Mouse (Mus musculus) neural tube, embryonic 13.5 days (tissue): Measurements from ENCODE around the gene Fig4. TPM values are rescaled to one million over a fixed set of nuclear protein-coding genes. Genes with fewer than 3 reads are reported as not detected.

Experiments used
- ATAC-seq: fragments of 200-750 bp; cut with Nextera tagmentation; 2 replicates; pipeline ENCODE4 v1.8.0; 2017; ENCODE audit warnings: low read depth, mild to moderate bottlenecking, moderate TSS enrichment, moderate library complexity
- H3K27ac ChIP-seq: fragments of 300-500 bp; sonication (generic); replicated peaks from 2 replicates; pipeline ENCODE4 v1.5.1; 2015; ENCODE audit warnings: moderate library complexity, mild to moderate bottlenecking, inconsistent platforms
- H3K27me3 ChIP-seq: fragments of 300-500 bp; sonication (generic); 2 replicates; pipeline ENCODE4 v1.6.1; 2015; ENCODE audit warnings: mild to moderate bottlenecking, inconsistent platforms
- H3K36me3 ChIP-seq: fragments of 300-500 bp; sonication (generic); 2 replicates; pipeline ENCODE4 v1.6.1; 2015; ENCODE audit warnings: mild to moderate bottlenecking, inconsistent platforms
- H3K4me1 ChIP-seq: fragments of 300-500 bp; sonication (generic); replicated peaks from 2 replicates; pipeline ENCODE4 v1.6.1; 2015; ENCODE audit warnings: inconsistent platforms
- H3K4me2 ChIP-seq: fragments of 300-500 bp; sonication (generic); 2 replicates; pipeline ENCODE4 v1.6.1; 2015; ENCODE audit warnings: inconsistent platforms, mild to moderate bottlenecking, moderate library complexity
- H3K4me3 ChIP-seq: fragments of 300-500 bp; sonication (generic); 2 replicates; pipeline ENCODE4 v1.5.1; 2015; ENCODE audit warnings: mild to moderate bottlenecking, inconsistent platforms
- H3K9ac ChIP-seq: fragments of 300-500 bp; sonication (generic); 2 replicates; pipeline ENCODE4 v1.6.1; 2015; ENCODE audit warnings: moderate library complexity, mild to moderate bottlenecking, inconsistent platforms
- H3K9me3 ChIP-seq: fragments of 300-500 bp; sonication (generic); 2 replicates; pipeline ENCODE4 v1.6.1; 2016; ENCODE audit warnings: inconsistent platforms
- WGBS: fragments of 180-500 bp; shearing (Covaris S2); methylation state at CpG from one replicate; pipeline ENCODE4 v1.1.7; 2015; 5-methylcytosine and 5-hydroxymethylcytosine counted together
- polyA plus RNA-seq: library from polyadenylated mRNA; unstranded; fragments of >200 nt; fragmentation: Nextera tagmentation; extraction: Ambion mirVana; gene quantifications from 2 replicates; pipeline ENCODE4 v1.2.1, GENCODE M21; 2015

The Fig4 gene
- polyA plus RNA-seq, 1 experiment from 2014 or later: 30.9 TPM

- no peak overlapping the region for H3K4me2 ChIP-seq
- WGBS: 80% methylated on average over 11 of the region's 11 CpGs
Observed at GRCm38 (mm10) chr10:41204637-41205315, 98.3 kb downstream of the Fig4 start.

GRCm38 (mm10) chr10:41204191-41204590 lies 98.9 kb downstream of the Fig4 start:
- Histone ChIP-seq H3K4me1 (no peaks in the 10 kb centered on the region), H3K27ac (no peak overlapping the region), H3K27me3 (0 out of 2 replicates have a peak, but pooled peaks cover 2% of the 10 kb centered on the region), H3K4me3 (no peak overlapping the region), H3K36me3 (no peaks in the 10 kb centered on the region), H3K9ac (no peak overlapping the region), H3K4me2 (no peak overlapping the region), H3K9me3 (no peaks in the 10 kb centered on the region)
- no peak for ATAC-seq
- 63% methylated on average over 5 of the region's 5 CpGs for WGBS

More at GRCm38 (mm10) chr10:41204637-41205315, 98.3 kb downstream of the Fig4 start:
- H3K9ac ChIP-seq: no peak overlapping the region
- no peak overlapping the region for H3K4me3 ChIP-seq
- ATAC-seq: no peak
- no peak overlapping the region for H3K27ac ChIP-seq
- H3K36me3 ChIP-seq: no peaks in the 10 kb centered on the region
- no peaks in the 10 kb centered on the region for H3K9me3 ChIP-seq
- no peaks in the 10 kb centered on the region for H3K4me1 ChIP-seq
- H3K27me3 ChIP-seq: 0 out of 2 replicates have a peak, but pooled peaks cover 2% of the 10 kb centered on the region

- whole genome bisulfite sequencing: 35% methylated on average over 6 of the region's 6 CpGs
- Histone ChIP-seq H3K36me3 (no peaks in the 10 kb centered on the region), H3K4me2 (no peak overlapping the region), H3K9ac (no peak overlapping the region), H3K4me1 (peaks cover 8% of the 10 kb centered on the region), H3K27me3 (no peaks in the 10 kb centered on the region), H3K9me3 (no peaks in the 10 kb centered on the region), H3K4me3 (no peak overlapping the region), H3K27ac (no peak overlapping the region)
- ATAC-seq: peak; percentile 56; the same call in 1 of the 2 replicates
Observed at GRCm38 (mm10) chr10:41198719-41199118, 104.3 kb downstream of the Fig4 start.

- H3K4me2 ChIP-seq: no peak overlapping the region
- 86% methylated on average over 5 of the region's 5 CpGs for WGBS
- no peaks in the 10 kb centered on the region for H3K9me3 ChIP-seq
- no peak overlapping the region for H3K27ac ChIP-seq
- no peaks in the 10 kb centered on the region for H3K36me3 ChIP-seq
- no peaks in the 10 kb centered on the region for H3K27me3 ChIP-seq
- H3K4me1 ChIP-seq: peaks cover 8% of the 10 kb centered on the region
- H3K9ac ChIP-seq: no peak overlapping the region
- no peak overlapping the region for H3K4me3 ChIP-seq
- ATAC-seq: no peak; the same call in 1 of the 2 replicates
Observed at GRCm38 (mm10) chr10:41197788-41198187, 105.3 kb downstream of the Fig4 start.

GRCm38 (mm10) chr10:41196295-41196694 lies 106.8 kb downstream of the Fig4 start:
- Histone ChIP-seq H3K9me3 (no peaks in the 10 kb centered on the region), H3K27ac (no peak overlapping the region), H3K36me3 (no peaks in the 10 kb centered on the region), H3K4me2 (no peak overlapping the region), H3K4me1 (peaks cover 8% of the 10 kb centered on the region), H3K27me3 (no peaks in the 10 kb centered on the region), H3K4me3 (no peak overlapping the region), H3K9ac (no peak overlapping the region)
- no peak for ATAC-seq
- WGBS: 80% methylated on average over 4 of the region's 4 CpGs

- Histone ChIP-seq H3K9me3 (no peaks in the 10 kb centered on the region), H3K9ac (no peak overlapping the region), H3K4me1 (no peaks in the 10 kb centered on the region), H3K27ac (no peak overlapping the region), H3K36me3 (peaks cover 13% of the 10 kb centered on the region), H3K4me3 (no peak overlapping the region), H3K27me3 (no peaks in the 10 kb centered on the region), H3K4me2 (no peak overlapping the region)
- 75% methylated on average over 3 of the region's 3 CpGs for WGBS
- ATAC-seq: no peak
Observed at GRCm38 (mm10) chr10:41189392-41189791, 113.7 kb downstream of the Fig4 start.

GRCm38 (mm10) chr10:41183975-41184374 lies 119.1 kb downstream of the Fig4 start:
- Histone ChIP-seq H3K4me2 (no peak overlapping the region), H3K36me3 (peaks cover 13% of the 10 kb centered on the region), H3K9me3 (no peaks in the 10 kb centered on the region), H3K4me1 (no peaks in the 10 kb centered on the region; the same call in 1 of the 2 replicates), H3K27me3 (no peaks in the 10 kb centered on the region), H3K9ac (no peak overlapping the region), H3K27ac (no peak overlapping the region), H3K4me3 (no peak overlapping the region)
- 69% methylated on average over 3 of the region's 3 CpGs for WGBS
- ATAC-seq: no peak

- Histone ChIP-seq H3K9ac (no peak overlapping the region), H3K27me3 (no peaks in the 10 kb centered on the region), H3K9me3 (no peaks in the 10 kb centered on the region), H3K4me2 (no peak overlapping the region), H3K4me3 (no peak overlapping the region), H3K4me1 (no peaks in the 10 kb centered on the region; the same call in 1 of the 2 replicates), H3K36me3 (peaks cover 5% of the 10 kb centered on the region), H3K27ac (no peak overlapping the region)
- ATAC-seq: no peak
- WGBS: 26% methylated on average over 6 of the region's 6 CpGs
Observed at GRCm38 (mm10) chr10:41182644-41183043, 120.4 kb downstream of the Fig4 start.

GRCm38 (mm10) chr10:41166141-41166540 lies 136.9 kb downstream of the Fig4 start:
- 91% methylated on average over 5 of the region's 5 CpGs for WGBS
- ATAC-seq: no peak
- Histone ChIP-seq H3K4me3 (no peak overlapping the region), H3K27ac (no peak overlapping the region), H3K27me3 (no peaks in the 10 kb centered on the region), H3K36me3 (no peaks in the 10 kb centered on the region), H3K9ac (no peak overlapping the region), H3K9me3 (no peaks in the 10 kb centered on the region), H3K4me2 (no peak overlapping the region), H3K4me1 (no peaks in the 10 kb centered on the region)

GRCm38 (mm10) chr10:41163108-41163507 lies 140.0 kb downstream of the Fig4 start:
- no peak for ATAC-seq
- Histone ChIP-seq H3K4me3 (no peak overlapping the region), H3K36me3 (no peaks in the 10 kb centered on the region), H3K27me3 (no peaks in the 10 kb centered on the region), H3K27ac (no peak overlapping the region), H3K4me2 (no peak overlapping the region), H3K9ac (no peak overlapping the region), H3K9me3 (no peaks in the 10 kb centered on the region), H3K4me1 (no peaks in the 10 kb centered on the region)
- WGBS: 83% methylated on average over 2 of the region's 2 CpGs

- no peak overlapping the region for H3K9ac ChIP-seq
- H3K4me3 ChIP-seq: no peak overlapping the region
- no peak overlapping the region for H3K27ac ChIP-seq
- no peaks in the 10 kb centered on the region for H3K4me1 ChIP-seq
- H3K9me3 ChIP-seq: no peaks in the 10 kb centered on the region
- no peaks in the 10 kb centered on the region for H3K27me3 ChIP-seq
- H3K4me2 ChIP-seq: no peak overlapping the region
- 90% methylated on average over 2 of the region's 2 CpGs for WGBS
- no peak for ATAC-seq
- H3K36me3 ChIP-seq: no peaks in the 10 kb centered on the region
Observed at GRCm38 (mm10) chr10:41157296-41157695, 145.8 kb downstream of the Fig4 start.

GRCm38 (mm10) chr10:41156693-41157092 lies 146.4 kb downstream of the Fig4 start:
- Histone ChIP-seq H3K4me1 (0 out of 2 replicates have a peak, but pooled peaks cover under 1% of the 10 kb centered on the region), H3K27ac (no peak overlapping the region), H3K9me3 (no peaks in the 10 kb centered on the region), H3K9ac (no peak overlapping the region), H3K36me3 (no peaks in the 10 kb centered on the region), H3K4me2 (no peak overlapping the region), H3K4me3 (no peak overlapping the region), H3K27me3 (no peaks in the 10 kb centered on the region)
- 90% methylated on average over 1 of the region's 1 CpGs for WGBS
- no peak for ATAC-seq

- Histone ChIP-seq H3K36me3 (no peaks in the 10 kb centered on the region), H3K4me1 (peaks cover 10% of the 10 kb centered on the region), H3K27me3 (no peaks in the 10 kb centered on the region), H3K4me3 (no peak overlapping the region), H3K9me3 (no peaks in the 10 kb centered on the region), H3K4me2 (no peak overlapping the region), H3K9ac (no peak overlapping the region), H3K27ac (no peak overlapping the region)
- 92% methylated on average over 5 of the region's 5 CpGs for WGBS
- ATAC-seq: no peak
Observed at GRCm38 (mm10) chr10:41153229-41153750, 149.8 kb downstream of the Fig4 start.
